Mouse (Mus musculus): ENCODE data around the gene Senp1.

Senp1 gene

GRCm38 (mm10) chr15:98048918-98049700, 44.4 kb downstream of the Senp1 start:
- no peak for DNase-seq (ENCODE audit: low spot score in 2 of 2)

- DNase-seq (ENCODE audit: low spot score in 2 of 2): no peak
These were observed 49.2 kb downstream of the Senp1 start for GRCm38 (mm10) chr15:98044387-98044786.

- peak in 1 of 2 experiments; percentile 28 for DNase-seq (ENCODE audit: low spot score in 2 of 2)
These were observed 49.6 kb downstream of the Senp1 start for GRCm38 (mm10) chr15:98043967-98044366.

GRCm38 (mm10) chr15:98042508-98042907, 51.0 kb downstream of the Senp1 start:
- no peak for DNase-seq (ENCODE audit: low spot score in 2 of 2)

- no peak for DNase-seq (ENCODE audit: low spot score in 2 of 2)
These were observed 53.9 kb downstream of the Senp1 start for GRCm38 (mm10) chr15:98039682-98040081.

- no peak for DNase-seq (ENCODE audit: low spot score in 2 of 2)
These were observed 57.0 kb downstream of the Senp1 start for GRCm38 (mm10) chr15:98036578-98036977.

GRCm38 (mm10) chr15:98035076-98035755, 58.3 kb downstream of the Senp1 start:
- DNase-seq (ENCODE audit: low spot score in 2 of 2): no peak

- no peak for DNase-seq (ENCODE audit: low spot score in 2 of 2)
These were observed 60.3 kb downstream of the Senp1 start for GRCm38 (mm10) chr15:98033233-98033748.

GRCm38 (mm10) chr15:98029798-98030197, 63.7 kb downstream of the Senp1 start:
- no peak for DNase-seq (ENCODE audit: low spot score in 2 of 2)

- DNase-seq (ENCODE audit: low spot score in 2 of 2): no peak
These were observed 66.3 kb downstream of the Senp1 start for GRCm38 (mm10) chr15:98026967-98027904.

GRCm38 (mm10) chr15:98025611-98026010, 67.9 kb downstream of the Senp1 start:
- DNase-seq (ENCODE audit: low spot score in 2 of 2): no peak

- DNase-seq (ENCODE audit: low spot score in 2 of 2): no peak
These were observed 70.4 kb downstream of the Senp1 start for GRCm38 (mm10) chr15:98023137-98023536.

GRCm38 (mm10) chr15:98021886-98022285, 71.7 kb downstream of the Senp1 start:
- DNase-seq (ENCODE audit: low spot score in 2 of 2): no peak

- DNase-seq (ENCODE audit: low spot score in 2 of 2): no peak
These were observed 74.5 kb downstream of the Senp1 start for GRCm38 (mm10) chr15:98019047-98019446.

GRCm38 (mm10) chr15:98017925-98018324, 75.6 kb downstream of the Senp1 start:
- no peak for DNase-seq (ENCODE audit: low spot score in 2 of 2)

- DNase-seq (ENCODE audit: low spot score in 2 of 2): no peak
These were observed 80.7 kb downstream of the Senp1 start for GRCm38 (mm10) chr15:98012810-98013209.

GRCm38 (mm10) chr15:98005181-98005580, 88.4 kb downstream of the Senp1 start:
- DNase-seq (ENCODE audit: low spot score in 2 of 2): no peak

- no peak for DNase-seq (ENCODE audit: low spot score in 2 of 2)
These were observed 88.8 kb downstream of the Senp1 start for GRCm38 (mm10) chr15:98004740-98005159.

- DNase-seq (ENCODE audit: low spot score in 2 of 2): no peak
These were observed 89.5 kb downstream of the Senp1 start, which contains the start of gene Col2a1 for GRCm38 (mm10) chr15:98003822-98004739. Gene Col2a1, minus strand, starts transcription at chr15:98004695.

GRCm38 (mm10) chr15:98002991-98003821, 90.3 kb downstream of the Senp1 start:
- DNase-seq (ENCODE audit: low spot score in 2 of 2): no peak
